Mouse (Mus musculus): Measurements from ENCODE around the gene Ilk. TPM values are rescaled to one million over a fixed set of nuclear protein-coding genes. Genes with fewer than 3 reads are reported as not detected.
A peak's percentile ranks its signal among the peaks of the same experiment; 100 is the strongest.

The Ilk gene
- polyA plus RNA-seq, 1 experiment from 2014 or later: 373 TPM

DNA sequence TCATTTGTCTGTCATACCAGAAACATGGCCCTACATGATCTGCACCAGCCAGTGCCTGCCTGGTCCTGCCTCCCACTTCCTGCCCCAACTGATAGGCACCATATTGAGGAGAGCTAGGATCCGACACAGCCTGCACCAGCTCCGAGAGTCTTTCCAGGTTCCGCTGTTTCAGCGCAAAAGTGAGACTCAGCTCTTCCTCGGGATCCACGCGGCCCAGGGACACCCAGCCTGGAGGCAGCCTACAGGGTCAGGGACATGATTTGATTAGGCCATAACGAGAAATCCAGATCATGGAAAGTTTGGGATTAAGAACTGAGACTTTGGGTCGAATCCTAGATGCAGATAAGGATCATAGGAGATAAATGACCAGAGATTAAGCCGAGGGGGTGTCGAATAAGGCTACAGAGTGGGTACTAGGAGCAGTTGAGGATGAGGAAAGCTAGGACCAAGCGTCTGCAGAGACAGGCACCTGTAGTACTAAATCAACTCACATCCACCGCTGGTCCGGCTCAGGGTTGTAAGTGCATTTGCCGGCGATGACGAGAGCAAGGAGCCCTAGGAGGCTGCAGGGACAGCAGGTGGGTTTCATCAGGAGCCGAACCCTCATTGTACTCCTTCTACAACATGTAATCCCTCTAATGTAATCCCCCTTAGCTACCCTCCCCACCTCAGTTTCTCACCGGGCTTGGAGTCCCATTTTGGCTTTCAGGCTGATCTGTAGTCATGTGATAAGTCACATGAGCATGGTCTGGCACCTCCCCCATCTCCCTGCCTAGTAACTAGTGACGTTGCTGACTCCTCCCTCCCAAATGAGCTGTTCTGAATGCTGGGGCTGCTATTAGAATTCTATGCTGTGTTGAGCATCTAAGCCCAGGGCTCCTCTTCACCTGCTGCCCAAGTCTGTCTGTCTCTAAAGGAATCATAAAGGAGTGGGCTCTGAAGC lies 15.4 kb downstream of the Ilk start, which contains the start of gene Tpp1:
Gene Tpp1, minus strand, starts transcription at position 745 of the 943 bp plus-strand sequence.
- H3K27ac ChIP-seq (ENCODE audit: low read length): peak within 1 kb of the TSS; percentile 22; the same call in 1 of the 2 replicates
- WGBS: 19% methylated on average over 20 of the region's 20 CpGs

DNA sequence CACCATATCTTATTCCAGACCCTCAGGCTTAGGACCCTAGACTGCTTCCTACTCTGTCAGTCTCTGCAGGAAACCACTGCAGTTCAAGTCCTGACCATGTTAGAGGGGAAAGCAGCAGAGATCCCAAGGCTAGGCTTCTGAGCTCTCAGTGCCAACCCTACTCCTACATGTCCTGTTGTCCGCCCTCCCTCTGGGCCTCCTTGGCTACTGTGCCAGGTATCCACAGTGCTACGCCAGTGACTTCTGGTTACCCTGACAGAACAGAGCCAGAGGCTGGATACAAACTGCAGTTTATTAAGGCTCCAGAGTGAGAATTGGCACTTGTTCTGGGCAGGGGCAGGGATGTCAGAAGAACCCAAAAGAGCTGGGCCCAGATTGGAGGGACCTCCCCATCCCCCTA lies 16.3 kb downstream of the Ilk start:
- H3K27me3 ChIP-seq (ENCODE audit: control insufficient read depth, insufficient read depth, low read length): no peaks in the 10 kb centered on the region
- 98% methylated on average over 2 of the region's 2 CpGs for WGBS
- no peaks in the 10 kb centered on the region for H3K9me3 ChIP-seq (ENCODE audit: control insufficient read depth, low read depth, low read length)
- peaks cover 5% of the 10 kb centered on the region; the same call in 1 of the 2 replicates for H3K4me1 ChIP-seq (ENCODE audit: control insufficient read depth, insufficient read depth, low read length)
- H3K36me3 ChIP-seq (ENCODE audit: control insufficient read depth, insufficient read depth, low read length): peaks cover 47% of the 10 kb centered on the region
- H3K4me2 ChIP-seq (replicated peaks; ENCODE audit: low read depth, low read length): no peak overlapping the region
- H3K4me3 ChIP-seq (ENCODE audit: low read depth, low read length): no peak overlapping the region
- H3K27ac ChIP-seq (ENCODE audit: low read length): no peak overlapping the region
- no peak overlapping the region for H3K9ac ChIP-seq (replicated peaks; ENCODE audit: low read depth, low read length)
- ATAC-seq (ENCODE audit: insufficient number of reproducible peaks, insufficient read depth, low FRiP score, low read depth): no peak; the same call in 1 of the 2 replicates

More for the DNA sequence above, 15.4 kb downstream of the Ilk start, which contains the start of gene Tpp1:
- no peaks in the 10 kb centered on the region for H3K27me3 ChIP-seq (ENCODE audit: control insufficient read depth, insufficient read depth, low read length)
- peak within 1 kb of the TSS; percentile 76 for H3K4me2 ChIP-seq (replicated peaks; ENCODE audit: low read depth, low read length)
- ATAC-seq (ENCODE audit: insufficient number of reproducible peaks, insufficient read depth, low FRiP score, low read depth): peak; percentile 93
- H3K9me3 ChIP-seq (ENCODE audit: control insufficient read depth, low read depth, low read length): no peaks in the 10 kb centered on the region
- peak within 1 kb of the TSS; percentile 53 for H3K9ac ChIP-seq (replicated peaks; ENCODE audit: low read depth, low read length)
- H3K4me1 ChIP-seq (ENCODE audit: control insufficient read depth, insufficient read depth, low read length): peaks cover 5% of the 10 kb centered on the region; the same call in 1 of the 2 replicates
- H3K4me3 ChIP-seq (ENCODE audit: low read depth, low read length): peak within 1 kb of the TSS; percentile 60
- H3K36me3 ChIP-seq (ENCODE audit: control insufficient read depth, insufficient read depth, low read length): peaks cover 41% of the 10 kb centered on the region

- Histone ChIP-seq H3K4me3 (ENCODE audit: low read depth, low read length) (no peak overlapping the region), H3K4me2 (replicated peaks; ENCODE audit: low read depth, low read length) (no peak overlapping the region), H3K4me1 (ENCODE audit: control insufficient read depth, insufficient read depth, low read length) (peaks cover 5% of the 10 kb centered on the region; the same call in 1 of the 2 replicates), H3K27me3 (ENCODE audit: control insufficient read depth, insufficient read depth, low read length) (no peaks in the 10 kb centered on the region), H3K9ac (replicated peaks; ENCODE audit: low read depth, low read length) (no peak overlapping the region), H3K9me3 (ENCODE audit: control insufficient read depth, low read depth, low read length) (no peaks in the 10 kb centered on the region), H3K27ac (ENCODE audit: low read length) (no peak overlapping the region), H3K36me3 (ENCODE audit: control insufficient read depth, insufficient read depth, low read length) (peaks cover 53% of the 10 kb centered on the region)
- no peak for ATAC-seq (ENCODE audit: insufficient number of reproducible peaks, insufficient read depth, low FRiP score, low read depth)
- 94% methylated on average over 10 of the region's 10 CpGs for WGBS
Observed at GRCm38 (mm10) chr7:105753281-105753680, 16.9 kb downstream of the Ilk start.

GRCm38 (mm10) chr7:105761813-105762484 lies 25.6 kb downstream of the Ilk start:
- peaks cover 75% of the 10 kb centered on the region for H3K36me3 ChIP-seq (ENCODE audit: control insufficient read depth, insufficient read depth, low read length)
- peak overlapping the region; percentile 47 for H3K4me2 ChIP-seq (replicated peaks; ENCODE audit: low read depth, low read length)
- no peaks in the 10 kb centered on the region for H3K27me3 ChIP-seq (ENCODE audit: control insufficient read depth, insufficient read depth, low read length)
- peak overlapping the region; percentile 13 for H3K4me3 ChIP-seq (ENCODE audit: low read depth, low read length)
- no peaks in the 10 kb centered on the region for H3K9me3 ChIP-seq (ENCODE audit: control insufficient read depth, low read depth, low read length)
- 36% methylated on average over 51 of the region's 51 CpGs for WGBS
- no peak overlapping the region for H3K27ac ChIP-seq (ENCODE audit: low read length)
- no peaks in the 10 kb centered on the region for H3K4me1 ChIP-seq (ENCODE audit: control insufficient read depth, insufficient read depth, low read length)
- no peak overlapping the region for H3K9ac ChIP-seq (replicated peaks; ENCODE audit: low read depth, low read length)
- 0 out of 2 replicates have a peak, but pooled peaks have one; percentile 46 for ATAC-seq (ENCODE audit: insufficient number of reproducible peaks, insufficient read depth, low FRiP score, low read depth)

DNA sequence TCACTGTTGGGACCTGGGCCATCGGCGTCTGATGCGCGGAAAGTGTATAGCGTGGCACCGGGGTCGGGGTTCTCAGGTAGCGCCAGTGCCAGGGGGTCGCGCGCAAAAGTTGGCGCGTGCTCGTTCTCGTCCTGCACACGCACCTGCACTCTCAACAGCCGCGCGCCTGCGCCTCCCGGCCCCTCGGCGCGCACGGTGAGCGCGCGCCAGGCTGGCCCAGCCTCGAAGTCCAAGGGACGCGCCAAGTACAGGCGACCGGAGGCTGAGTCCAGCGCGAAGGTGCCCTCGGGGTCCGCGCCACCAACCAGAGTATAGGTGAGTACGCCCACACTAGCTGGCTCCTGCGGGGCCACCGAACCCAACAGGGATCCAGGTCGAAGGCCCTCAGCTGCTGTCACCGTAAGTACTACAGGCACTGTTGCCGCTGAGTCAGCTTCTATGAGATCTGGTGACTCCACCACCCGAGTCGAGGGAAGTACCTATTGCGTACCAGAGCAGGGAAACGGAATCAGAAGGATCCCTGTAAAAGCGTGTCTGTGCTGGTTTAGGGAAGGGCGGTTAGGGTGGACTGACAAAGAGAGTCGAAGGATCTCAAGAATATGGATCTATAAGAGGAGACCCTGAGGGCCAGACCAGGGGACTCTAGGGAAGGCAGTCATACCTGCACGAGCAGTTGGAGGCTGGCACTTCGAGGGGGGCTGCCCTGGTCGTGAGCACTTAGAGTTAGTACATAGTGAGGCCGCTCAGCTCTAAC lies 26.3 kb downstream of the Ilk start:
- Histone ChIP-seq H3K27me3 (ENCODE audit: control insufficient read depth, insufficient read depth, low read length) (no peaks in the 10 kb centered on the region), H3K4me3 (ENCODE audit: low read depth, low read length) (peak overlapping the region; percentile 13)
- ATAC-seq (ENCODE audit: insufficient number of reproducible peaks, insufficient read depth, low FRiP score, low read depth): 0 out of 2 replicates have a peak, but pooled peaks have one; percentile 24

DNA sequence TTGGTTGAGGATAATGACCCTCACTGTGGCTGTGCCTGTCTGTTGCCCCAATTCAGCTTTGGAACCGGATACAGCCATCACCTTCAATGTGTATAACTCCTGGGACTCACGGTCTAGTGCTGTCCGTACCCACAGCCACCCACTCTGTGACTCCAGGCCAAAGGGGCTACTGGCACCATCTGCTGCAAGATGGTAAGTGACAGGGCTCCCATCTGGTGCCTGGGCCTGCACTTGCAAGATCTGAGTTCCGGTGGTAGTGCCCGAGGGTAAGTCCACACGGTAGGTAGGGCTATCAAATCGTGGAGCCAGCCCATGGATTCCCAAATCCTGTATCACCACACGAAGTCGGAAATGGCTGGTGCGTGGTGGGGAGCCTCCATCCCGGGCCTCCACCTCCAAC lies 27.9 kb downstream of the Ilk start:
- no peak for ATAC-seq (ENCODE audit: insufficient number of reproducible peaks, insufficient read depth, low FRiP score, low read depth)

More for the DNA sequence above, 26.3 kb downstream of the Ilk start:
- H3K27ac ChIP-seq (ENCODE audit: low read length): no peak overlapping the region
- no peak overlapping the region for H3K9ac ChIP-seq (replicated peaks; ENCODE audit: low read depth, low read length)
- H3K9me3 ChIP-seq (ENCODE audit: control insufficient read depth, low read depth, low read length): no peaks in the 10 kb centered on the region
- H3K36me3 ChIP-seq (ENCODE audit: control insufficient read depth, insufficient read depth, low read length): peaks cover 71% of the 10 kb centered on the region
- H3K4me1 ChIP-seq (ENCODE audit: control insufficient read depth, insufficient read depth, low read length): no peaks in the 10 kb centered on the region
- WGBS: 46% methylated on average over 48 of the region's 55 CpGs
- H3K4me2 ChIP-seq (replicated peaks; ENCODE audit: low read depth, low read length): peak overlapping the region; percentile 47

DNA sequence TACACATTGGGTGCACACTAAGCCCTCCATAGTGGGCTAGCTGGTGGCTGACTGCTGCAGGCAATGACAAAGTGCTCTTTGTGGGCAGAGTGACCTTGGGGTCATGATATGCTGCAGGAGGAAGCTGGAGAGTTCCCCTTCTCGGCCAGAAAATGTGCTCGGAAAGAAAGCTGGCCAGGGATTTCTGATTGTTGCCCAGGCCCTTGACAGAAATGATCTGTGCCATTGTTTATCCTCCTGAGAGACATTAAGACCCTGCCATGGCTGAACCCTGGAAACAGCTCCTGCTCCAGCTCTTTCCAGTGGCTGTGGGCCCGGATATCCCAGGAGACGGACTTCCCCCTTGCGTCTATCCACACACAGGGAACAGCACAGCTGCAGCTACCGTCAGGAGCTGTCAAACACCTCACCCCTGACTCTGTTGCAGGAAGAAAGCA lies 31.4 kb downstream of the Ilk start:
- no peak overlapping the region for H3K4me3 ChIP-seq (ENCODE audit: low read depth, low read length)
- H3K9me3 ChIP-seq (ENCODE audit: control insufficient read depth, low read depth, low read length): no peaks in the 10 kb centered on the region
- no peaks in the 10 kb centered on the region for H3K4me1 ChIP-seq (ENCODE audit: control insufficient read depth, insufficient read depth, low read length)
- no peak overlapping the region for H3K27ac ChIP-seq (ENCODE audit: low read length)
- no peak overlapping the region for H3K9ac ChIP-seq (replicated peaks; ENCODE audit: low read depth, low read length)
- H3K4me2 ChIP-seq (replicated peaks; ENCODE audit: low read depth, low read length): no peak overlapping the region; the same call in 1 of the 2 replicates
- no peaks in the 10 kb centered on the region for H3K27me3 ChIP-seq (ENCODE audit: control insufficient read depth, insufficient read depth, low read length)
- 11% methylated on average over 6 of the region's 6 CpGs for WGBS
- ATAC-seq (ENCODE audit: insufficient number of reproducible peaks, insufficient read depth, low FRiP score, low read depth): no peak
- peaks cover 63% of the 10 kb centered on the region for H3K36me3 ChIP-seq (ENCODE audit: control insufficient read depth, insufficient read depth, low read length)

More for the DNA sequence above, 27.9 kb downstream of the Ilk start:
- WGBS: 92% methylated on average over 11 of the region's 11 CpGs
- Histone ChIP-seq H3K36me3 (ENCODE audit: control insufficient read depth, insufficient read depth, low read length) (peaks cover 58% of the 10 kb centered on the region), H3K4me2 (replicated peaks; ENCODE audit: low read depth, low read length) (no peak overlapping the region), H3K4me1 (ENCODE audit: control insufficient read depth, insufficient read depth, low read length) (no peaks in the 10 kb centered on the region), H3K9me3 (ENCODE audit: control insufficient read depth, low read depth, low read length) (no peaks in the 10 kb centered on the region), H3K27me3 (ENCODE audit: control insufficient read depth, insufficient read depth, low read length) (no peaks in the 10 kb centered on the region), H3K4me3 (ENCODE audit: low read depth, low read length) (no peak overlapping the region), H3K27ac (ENCODE audit: low read length) (no peak overlapping the region), H3K9ac (replicated peaks; ENCODE audit: low read depth, low read length) (no peak overlapping the region)

Measured in stomach, embryonic 14.5 days (tissue).